Mouse (Mus musculus): ENCODE results near the gene Ctnna2. TPM values are rescaled to one million over a fixed set of nuclear protein-coding genes. Genes with fewer than 3 reads are reported as not detected.

Ctnna2 gene
- polyA plus RNA-seq, 1 experiment from 2014 or later: 4.9 TPM

- ATAC-seq: no peak
- Histone ChIP-seq H3K36me3 (ENCODE audit: control insufficient read depth, insufficient read depth, low read length) (no peaks in the 10 kb centered on the region), H3K27me3 (replicated peaks; ENCODE audit: control insufficient read depth, insufficient read depth, low read length) (no peaks in the 10 kb centered on the region), H3K27ac (ENCODE audit: low read length) (no peak overlapping the region), H3K9me3 (ENCODE audit: control insufficient read depth, low read length) (no peaks in the 10 kb centered on the region), H3K4me3 (ENCODE audit: low read length) (no peak overlapping the region), H3K9ac (ENCODE audit: low read depth, low read length) (no peak overlapping the region), H3K4me2 (ENCODE audit: low read depth, low read length) (no peak overlapping the region), H3K4me1 (ENCODE audit: control insufficient read depth, insufficient read depth, low read length) (no peaks in the 10 kb centered on the region)
- WGBS: 79% methylated on average over 5 of the region's 5 CpGs
These were observed 234.1 kb downstream of the Ctnna2 start for GRCm38 (mm10) chr6:77745426-77745825.

- Histone ChIP-seq H3K4me1 (ENCODE audit: control insufficient read depth, insufficient read depth, low read length) (no peaks in the 10 kb centered on the region), H3K9ac (ENCODE audit: low read depth, low read length) (no peak overlapping the region), H3K4me2 (ENCODE audit: low read depth, low read length) (no peak overlapping the region), H3K27ac (ENCODE audit: low read length) (no peak overlapping the region), H3K9me3 (ENCODE audit: control insufficient read depth, low read length) (no peaks in the 10 kb centered on the region), H3K4me3 (ENCODE audit: low read length) (no peak overlapping the region), H3K27me3 (replicated peaks; ENCODE audit: control insufficient read depth, insufficient read depth, low read length) (no peaks in the 10 kb centered on the region), H3K36me3 (ENCODE audit: control insufficient read depth, insufficient read depth, low read length) (no peaks in the 10 kb centered on the region)
- ATAC-seq: no peak
These were observed 235.8 kb downstream of the Ctnna2 start for GRCm38 (mm10) chr6:77743651-77744050.

GRCm38 (mm10) chr6:77742988-77743387 is 236.5 kb downstream of the Ctnna2 start:
- Histone ChIP-seq H3K9me3 (ENCODE audit: control insufficient read depth, low read length) (no peaks in the 10 kb centered on the region), H3K4me3 (ENCODE audit: low read length) (no peak overlapping the region), H3K9ac (ENCODE audit: low read depth, low read length) (no peak overlapping the region), H3K27me3 (replicated peaks; ENCODE audit: control insufficient read depth, insufficient read depth, low read length) (no peaks in the 10 kb centered on the region), H3K4me1 (ENCODE audit: control insufficient read depth, insufficient read depth, low read length) (no peaks in the 10 kb centered on the region), H3K27ac (ENCODE audit: low read length) (no peak overlapping the region), H3K4me2 (ENCODE audit: low read depth, low read length) (no peak overlapping the region), H3K36me3 (ENCODE audit: control insufficient read depth, insufficient read depth, low read length) (no peaks in the 10 kb centered on the region)
- ATAC-seq: no peak
- WGBS: 76% methylated on average over 1 of the region's 1 CpGs

GRCm38 (mm10) chr6:77738640-77739039 is 240.9 kb downstream of the Ctnna2 start:
- WGBS: 78% methylated on average over 4 of the region's 4 CpGs
- Histone ChIP-seq H3K4me1 (ENCODE audit: control insufficient read depth, insufficient read depth, low read length) (no peaks in the 10 kb centered on the region), H3K36me3 (ENCODE audit: control insufficient read depth, insufficient read depth, low read length) (no peaks in the 10 kb centered on the region), H3K4me3 (ENCODE audit: low read length) (no peak overlapping the region), H3K4me2 (ENCODE audit: low read depth, low read length) (no peak overlapping the region), H3K27me3 (replicated peaks; ENCODE audit: control insufficient read depth, insufficient read depth, low read length) (no peaks in the 10 kb centered on the region), H3K9ac (ENCODE audit: low read depth, low read length) (no peak overlapping the region), H3K9me3 (ENCODE audit: control insufficient read depth, low read length) (no peaks in the 10 kb centered on the region), H3K27ac (ENCODE audit: low read length) (no peak overlapping the region)
- ATAC-seq: no peak

GRCm38 (mm10) chr6:77724952-77725299 is 254.6 kb downstream of the Ctnna2 start:
- H3K36me3 ChIP-seq (ENCODE audit: control insufficient read depth, insufficient read depth, low read length): no peaks in the 10 kb centered on the region
- H3K4me1 ChIP-seq (ENCODE audit: control insufficient read depth, insufficient read depth, low read length): no peaks in the 10 kb centered on the region
- H3K4me2 ChIP-seq (ENCODE audit: low read depth, low read length): no peak overlapping the region
- ATAC-seq: no peak
- no peaks in the 10 kb centered on the region for H3K27me3 ChIP-seq (replicated peaks; ENCODE audit: control insufficient read depth, insufficient read depth, low read length)
- 50% methylated on average over 2 of the region's 2 CpGs for WGBS
- no peaks in the 10 kb centered on the region for H3K9me3 ChIP-seq (ENCODE audit: control insufficient read depth, low read length)
- H3K9ac ChIP-seq (ENCODE audit: low read depth, low read length): no peak overlapping the region
- H3K27ac ChIP-seq (ENCODE audit: low read length): no peak overlapping the region
- no peak overlapping the region for H3K4me3 ChIP-seq (ENCODE audit: low read length)

- H3K27ac ChIP-seq (ENCODE audit: low read length): no peak overlapping the region
- no peak for ATAC-seq
- no peak overlapping the region for H3K4me2 ChIP-seq (ENCODE audit: low read depth, low read length)
- H3K27me3 ChIP-seq (replicated peaks; ENCODE audit: control insufficient read depth, insufficient read depth, low read length): no peaks in the 10 kb centered on the region
- no peaks in the 10 kb centered on the region for H3K9me3 ChIP-seq (ENCODE audit: control insufficient read depth, low read length)
- H3K4me3 ChIP-seq (ENCODE audit: low read length): no peak overlapping the region
- H3K4me1 ChIP-seq (ENCODE audit: control insufficient read depth, insufficient read depth, low read length): no peaks in the 10 kb centered on the region
- no peak overlapping the region for H3K9ac ChIP-seq (ENCODE audit: low read depth, low read length)
- WGBS: 58% methylated on average over 5 of the region's 5 CpGs
- H3K36me3 ChIP-seq (ENCODE audit: control insufficient read depth, insufficient read depth, low read length): no peaks in the 10 kb centered on the region
These were observed 255.2 kb downstream of the Ctnna2 start for GRCm38 (mm10) chr6:77724042-77724951.

GRCm38 (mm10) chr6:77694093-77694492 is 285.4 kb downstream of the Ctnna2 start:
- H3K27me3 ChIP-seq (replicated peaks; ENCODE audit: control insufficient read depth, insufficient read depth, low read length): no peaks in the 10 kb centered on the region
- H3K4me3 ChIP-seq (ENCODE audit: low read length): no peak overlapping the region
- H3K9me3 ChIP-seq (ENCODE audit: control insufficient read depth, low read length): no peaks in the 10 kb centered on the region
- no peak overlapping the region for H3K27ac ChIP-seq (ENCODE audit: low read length)
- H3K4me2 ChIP-seq (ENCODE audit: low read depth, low read length): no peak overlapping the region
- no peak overlapping the region for H3K9ac ChIP-seq (ENCODE audit: low read depth, low read length)
- no peaks in the 10 kb centered on the region for H3K36me3 ChIP-seq (ENCODE audit: control insufficient read depth, insufficient read depth, low read length)
- no peak for ATAC-seq
- no peaks in the 10 kb centered on the region for H3K4me1 ChIP-seq (ENCODE audit: control insufficient read depth, insufficient read depth, low read length)

GRCm38 (mm10) chr6:77687173-77687572 is 292.3 kb downstream of the Ctnna2 start:
- H3K4me2 ChIP-seq (ENCODE audit: low read depth, low read length): no peak overlapping the region
- no peak overlapping the region for H3K27ac ChIP-seq (ENCODE audit: low read length)
- H3K9ac ChIP-seq (ENCODE audit: low read depth, low read length): no peak overlapping the region
- ATAC-seq: peak; percentile 38; the same call in 1 of the 2 replicates
- WGBS: 52% methylated on average over 1 of the region's 1 CpGs
- H3K4me1 ChIP-seq (ENCODE audit: control insufficient read depth, insufficient read depth, low read length): no peaks in the 10 kb centered on the region
- no peak overlapping the region for H3K4me3 ChIP-seq (ENCODE audit: low read length)
- no peaks in the 10 kb centered on the region for H3K27me3 ChIP-seq (replicated peaks; ENCODE audit: control insufficient read depth, insufficient read depth, low read length)
- H3K9me3 ChIP-seq (ENCODE audit: control insufficient read depth, low read length): no peaks in the 10 kb centered on the region
- H3K36me3 ChIP-seq (ENCODE audit: control insufficient read depth, insufficient read depth, low read length): no peaks in the 10 kb centered on the region

- ATAC-seq: no peak
- Histone ChIP-seq H3K36me3 (ENCODE audit: control insufficient read depth, insufficient read depth, low read length) (no peaks in the 10 kb centered on the region), H3K4me1 (ENCODE audit: control insufficient read depth, insufficient read depth, low read length) (no peaks in the 10 kb centered on the region), H3K4me2 (ENCODE audit: low read depth, low read length) (no peak overlapping the region), H3K4me3 (ENCODE audit: low read length) (no peak overlapping the region), H3K9ac (ENCODE audit: low read depth, low read length) (no peak overlapping the region), H3K9me3 (ENCODE audit: control insufficient read depth, low read length) (no peaks in the 10 kb centered on the region), H3K27ac (ENCODE audit: low read length) (no peak overlapping the region), H3K27me3 (replicated peaks; ENCODE audit: control insufficient read depth, insufficient read depth, low read length) (no peaks in the 10 kb centered on the region)
- WGBS: 13% methylated on average over 6 of the region's 6 CpGs
These were observed 329.4 kb downstream of the Ctnna2 start for GRCm38 (mm10) chr6:77650127-77650526.

- Histone ChIP-seq H3K4me2 (ENCODE audit: low read depth, low read length) (no peak overlapping the region), H3K36me3 (ENCODE audit: control insufficient read depth, insufficient read depth, low read length) (no peaks in the 10 kb centered on the region), H3K9me3 (ENCODE audit: control insufficient read depth, low read length) (no peaks in the 10 kb centered on the region), H3K27ac (ENCODE audit: low read length) (no peak overlapping the region), H3K9ac (ENCODE audit: low read depth, low read length) (no peak overlapping the region), H3K27me3 (replicated peaks; ENCODE audit: control insufficient read depth, insufficient read depth, low read length) (no peaks in the 10 kb centered on the region), H3K4me3 (ENCODE audit: low read length) (no peak overlapping the region), H3K4me1 (ENCODE audit: control insufficient read depth, insufficient read depth, low read length) (no peaks in the 10 kb centered on the region)
- ATAC-seq: no peak
- WGBS: 77% methylated on average over 4 of the region's 4 CpGs
These were observed 334.9 kb downstream of the Ctnna2 start for GRCm38 (mm10) chr6:77644591-77644990.

Data from intestine, embryonic 16.5 days (tissue).